Mouse (Mus musculus) G1E-ER4 (cell line): ENCODE measurements around the gene Mageh1. TPM values are rescaled to one million over a fixed set of nuclear protein-coding genes. Genes with fewer than 3 reads are reported as not detected.

Experiments
- GATA1 ChIP-seq: IDR thresholded peaks from one replicate; pipeline ENCODE4 v1.8.0; 2012; ENCODE audit warnings: low read length, inconsistent platforms
- polyA plus RNA-seq: library from polyadenylated mRNA; stranded (reverse); fragments of >175 nt; gene quantifications from 2 replicates; pipeline ENCODE4 v1.2.3, GENCODE M21; 2012

Mageh1 gene
- not detected in 2 replicates for polyA plus RNA-seq

DNA sequence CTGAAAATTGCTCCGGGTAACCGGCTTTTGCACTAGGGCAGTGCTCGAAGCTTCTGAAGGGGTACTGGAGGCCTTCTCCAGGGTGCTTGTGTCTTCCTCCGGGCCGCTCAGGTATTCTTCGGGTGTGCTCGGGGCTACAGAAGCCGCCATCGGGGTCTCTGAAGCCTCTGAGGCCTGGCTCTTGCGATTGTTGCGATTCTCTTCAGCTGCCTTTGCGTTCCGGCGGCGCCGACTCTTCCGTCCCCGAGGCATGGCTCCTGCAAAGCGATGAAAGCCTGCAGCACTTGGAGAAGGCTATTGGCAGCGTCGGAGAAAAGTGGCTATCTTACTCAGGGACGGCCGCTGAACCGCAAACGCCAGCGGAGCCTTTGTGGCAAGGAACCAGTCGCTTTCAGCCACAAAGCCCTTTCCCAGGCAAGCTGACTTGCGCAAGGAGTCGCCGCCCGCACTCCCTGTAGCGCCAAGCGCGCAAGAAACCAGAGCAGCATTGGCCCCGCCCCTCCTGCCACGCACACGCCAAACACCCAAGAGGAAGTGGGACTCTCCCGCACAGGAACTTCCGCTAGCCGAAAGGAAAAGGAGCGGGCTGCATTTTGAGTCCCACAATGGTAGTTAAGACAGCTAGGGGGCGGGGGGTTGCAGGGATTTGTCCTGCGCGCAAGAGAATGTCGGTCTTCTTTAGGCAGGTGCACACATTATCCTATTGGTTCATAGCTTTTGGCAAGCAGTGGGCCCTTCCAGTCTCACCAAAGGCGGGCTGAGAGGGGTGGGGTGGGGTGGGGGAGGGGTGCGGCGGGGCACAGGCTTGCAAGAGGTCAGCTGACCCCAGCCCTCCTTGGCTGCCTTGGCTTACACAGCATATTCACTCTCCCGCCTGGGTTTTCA is at the start of gene Mageh1:
Mageh1 (minus strand) TSS at position 489 of the 885 bp plus-strand sequence.
- no peak for TF ChIP-seq GATA1

DNA sequence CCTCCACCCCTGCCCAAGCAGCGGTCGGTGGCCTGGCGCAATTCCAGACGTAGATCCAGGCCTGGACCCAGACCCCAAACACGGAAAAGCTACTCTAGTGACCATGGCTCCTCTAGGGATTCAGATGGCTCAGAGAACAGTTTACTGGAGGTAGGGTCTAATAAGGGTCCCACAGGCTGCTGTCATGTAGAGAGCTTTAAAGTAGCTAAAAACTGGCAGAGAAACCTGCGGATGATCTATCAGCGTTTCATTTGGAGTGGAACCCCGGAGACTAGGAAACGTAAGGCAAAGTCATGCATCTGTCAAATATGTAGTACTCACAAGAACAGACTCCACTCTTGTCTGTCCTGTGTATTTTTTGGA is 29.7 kb downstream of the Mageh1 start:
- TF ChIP-seq GATA1 = no peak

DNA sequence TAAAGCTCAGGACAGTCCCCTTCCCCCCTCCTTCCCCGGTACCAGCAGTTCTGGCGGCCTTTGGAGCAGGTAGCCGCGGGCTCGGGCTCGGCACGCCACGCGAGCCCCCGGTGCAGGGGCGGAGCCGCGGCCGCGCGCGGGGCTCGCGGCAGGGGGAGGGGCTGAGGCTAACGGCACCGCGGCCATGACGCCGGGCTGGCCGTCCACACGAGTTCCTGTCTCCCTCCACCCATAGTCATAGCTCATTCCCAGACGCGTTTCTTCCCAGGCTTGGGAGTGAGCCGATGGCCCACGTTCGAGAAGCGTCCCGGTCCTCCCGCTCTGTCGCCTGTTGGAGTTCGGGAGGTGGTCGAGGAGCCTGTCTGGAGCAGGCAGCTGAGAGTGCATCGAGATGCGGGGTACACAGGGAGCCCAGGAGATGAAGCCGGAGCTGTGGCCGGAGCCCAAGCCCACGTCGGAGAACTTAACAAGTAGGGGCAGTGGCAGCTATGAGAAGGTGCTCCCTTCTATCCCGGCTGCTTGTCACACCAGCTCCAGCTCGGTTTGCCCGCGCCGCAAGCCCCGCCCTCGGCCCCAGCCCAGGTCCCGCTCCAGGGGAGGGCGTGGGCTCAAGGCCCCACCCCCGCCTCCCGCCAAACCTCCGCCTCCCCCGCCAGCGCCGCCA is 30.2 kb downstream of the Mageh1 start:
- no peak for TF ChIP-seq GATA1

DNA sequence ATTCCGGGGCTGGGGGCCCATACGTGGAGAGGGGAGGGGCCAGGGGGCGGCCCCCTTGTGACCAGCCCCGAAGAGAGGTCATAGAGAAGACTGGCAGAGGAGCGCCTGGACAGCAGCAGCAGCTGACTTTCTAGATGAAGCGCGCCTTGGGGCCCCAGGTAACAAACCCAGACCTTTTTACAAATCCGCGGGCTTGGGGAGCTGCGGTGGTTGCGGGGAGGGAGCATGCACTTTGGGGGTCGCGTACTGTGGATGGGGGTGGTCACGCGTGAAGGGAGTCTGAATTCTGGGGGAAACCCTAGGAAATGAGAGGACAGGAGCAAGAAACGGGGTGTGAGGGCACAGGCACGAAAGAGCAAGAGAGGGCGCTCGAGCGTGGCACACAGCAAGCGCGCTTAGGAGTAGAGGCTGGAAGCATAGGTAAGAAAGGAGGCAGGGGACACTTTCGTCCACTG is 31.0 kb downstream of the Mageh1 start, which contains the start of gene Usp51:
Usp51 (plus strand) TSS at position 83 of the 455 bp plus-strand sequence.
- no peak for TF ChIP-seq GATA1

Other genes starting within 250 kb of the Mageh1 start
- not detected in 2 replicates for gene Usp51, start 31.1 kb downstream of the Mageh1 start, polyA plus RNA-seq
- not detected in 2 replicates for gene Foxr2, start 81.2 kb upstream of the Mageh1 start, polyA plus RNA-seq
- gene Rragb, start 102.4 kb upstream of the Mageh1 start, polyA plus RNA-seq = not detected in 2 replicates
- gene Klf8, start 199.9 kb upstream of the Mageh1 start, polyA plus RNA-seq = not detected in 2 replicates